Mouse (Mus musculus) kidney, adult 8-10 months (tissue): ENCODE data around the gene Knop1.

ENCODE experiments used
- DNase-seq, 2 experiments: peaks; one replicate each; pipeline ENCODE4 v3.0.0; 2022

The Knop1 gene

GRCm38 (mm10) chr7:118855877-118856304 lies at the start of gene Knop1:
Gene Knop1, minus strand, starts transcription at chr7:118856254.
- DNase-seq, result no peak

- DNase-seq, result no peak
These were observed 48.5 kb upstream of the Knop1 start for GRCm38 (mm10) chr7:118904530-118904929.

- no peak for DNase-seq
These were observed 47.8 kb upstream of the Knop1 start for GRCm38 (mm10) chr7:118903879-118904278.

GRCm38 (mm10) chr7:118902944-118903343 lies 46.9 kb upstream of the Knop1 start:
- peak in 1 of 2 experiments; percentile 5 for DNase-seq

DNA sequence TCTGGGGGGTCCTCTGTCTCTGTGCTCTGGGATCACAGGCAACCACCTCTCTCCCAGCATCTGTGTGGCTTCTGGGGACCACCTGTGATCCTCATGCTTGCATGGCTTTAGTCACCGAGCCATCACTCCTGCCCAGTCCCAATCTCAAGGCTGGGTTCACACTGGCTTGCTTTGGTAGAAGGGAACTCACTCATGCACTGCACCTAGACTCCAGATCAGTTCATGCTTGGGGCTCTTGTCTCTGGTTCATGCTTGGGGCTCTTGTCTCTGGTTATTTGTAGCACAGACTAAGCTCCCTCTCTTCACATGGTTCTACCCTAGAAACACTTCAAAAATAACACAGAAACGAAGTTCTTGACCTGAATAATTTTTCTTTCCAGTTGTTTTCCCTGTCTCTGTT lies 44.0 kb upstream of the Knop1 start:
- no peak for DNase-seq

DNA sequence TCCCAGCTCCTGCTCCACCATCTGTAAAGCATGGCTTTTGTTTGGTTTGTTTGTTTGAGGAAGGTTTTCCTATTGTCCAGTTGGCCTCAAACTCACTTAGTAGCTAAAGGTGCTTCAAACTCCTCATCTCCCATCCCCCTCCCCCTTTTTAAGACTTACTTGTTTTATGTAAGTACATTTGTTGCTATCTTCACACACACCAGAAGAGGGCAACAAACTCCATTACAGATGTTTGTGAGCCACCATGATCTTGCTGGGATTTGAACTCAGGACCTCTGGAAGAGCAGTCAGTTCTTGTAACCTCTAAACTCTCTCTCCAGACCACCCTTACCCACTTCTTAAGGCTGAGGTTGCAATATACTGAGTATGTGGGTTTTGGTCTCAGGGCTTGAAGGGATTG lies 42.0 kb upstream of the Knop1 start:
- no peak for DNase-seq

GRCm38 (mm10) chr7:118895469-118896450 lies 39.7 kb upstream of the Knop1 start:
- no peak for DNase-seq

- DNase-seq, result no peak
These were observed 33.1 kb upstream of the Knop1 start for GRCm38 (mm10) chr7:118889046-118889680.

DNA sequence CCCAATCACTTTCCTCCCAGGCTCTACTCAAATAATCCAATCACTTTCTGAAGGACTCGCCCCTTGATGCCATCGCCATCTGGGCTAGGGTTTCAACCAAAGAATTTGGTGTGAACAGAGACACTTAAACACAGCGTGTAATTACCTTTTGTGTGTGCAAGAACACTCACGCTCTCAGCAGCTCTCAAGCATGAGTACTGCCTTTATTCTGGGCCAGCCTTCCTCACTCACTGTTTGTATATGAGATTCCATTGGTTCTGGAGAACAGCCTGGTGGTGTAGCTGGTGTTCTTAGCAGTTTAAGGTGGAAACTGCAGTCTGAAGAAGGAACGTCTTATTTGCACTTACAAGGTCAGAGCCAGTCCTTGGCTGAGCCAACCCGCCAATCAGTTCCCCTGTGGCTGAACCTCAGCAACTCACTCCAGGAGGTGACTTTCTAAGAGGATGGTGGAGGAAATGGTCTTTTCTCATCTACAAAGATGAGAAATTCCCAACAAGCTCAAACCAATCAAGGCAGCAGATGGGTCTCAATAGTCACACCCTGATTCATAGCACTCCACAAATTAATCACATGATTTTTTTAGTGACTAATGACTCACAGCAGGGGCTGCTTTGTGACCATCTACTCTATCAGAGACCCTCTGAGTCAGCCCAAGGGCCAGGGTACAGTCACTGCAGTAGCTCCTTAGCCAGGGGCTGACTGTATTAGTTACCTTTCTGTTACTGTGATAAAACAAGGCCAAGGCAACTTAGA lies 31.4 kb upstream of the Knop1 start:
- no peak for DNase-seq

DNA sequence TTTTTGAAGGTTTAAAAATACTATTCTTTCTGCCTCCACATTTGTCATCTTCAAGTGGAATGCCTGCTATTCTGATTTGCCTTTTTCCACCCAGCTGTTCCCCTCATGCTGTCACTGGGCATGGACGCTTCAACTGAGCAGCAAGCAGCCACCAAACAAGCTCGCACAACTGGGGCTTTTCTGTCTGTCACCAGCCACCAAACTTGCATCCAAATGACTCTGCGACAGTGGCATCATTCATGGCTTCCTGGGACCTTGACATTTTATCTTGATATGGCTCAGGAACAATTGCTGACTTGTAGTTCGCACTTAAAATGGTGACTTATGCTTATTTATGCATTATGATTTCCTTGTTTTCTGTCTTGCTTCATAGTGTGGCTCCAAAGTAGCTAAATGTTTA lies 28.9 kb upstream of the Knop1 start:
- no peak for DNase-seq

GRCm38 (mm10) chr7:118883957-118884356 lies 27.9 kb upstream of the Knop1 start:
- no peak for DNase-seq

DNA sequence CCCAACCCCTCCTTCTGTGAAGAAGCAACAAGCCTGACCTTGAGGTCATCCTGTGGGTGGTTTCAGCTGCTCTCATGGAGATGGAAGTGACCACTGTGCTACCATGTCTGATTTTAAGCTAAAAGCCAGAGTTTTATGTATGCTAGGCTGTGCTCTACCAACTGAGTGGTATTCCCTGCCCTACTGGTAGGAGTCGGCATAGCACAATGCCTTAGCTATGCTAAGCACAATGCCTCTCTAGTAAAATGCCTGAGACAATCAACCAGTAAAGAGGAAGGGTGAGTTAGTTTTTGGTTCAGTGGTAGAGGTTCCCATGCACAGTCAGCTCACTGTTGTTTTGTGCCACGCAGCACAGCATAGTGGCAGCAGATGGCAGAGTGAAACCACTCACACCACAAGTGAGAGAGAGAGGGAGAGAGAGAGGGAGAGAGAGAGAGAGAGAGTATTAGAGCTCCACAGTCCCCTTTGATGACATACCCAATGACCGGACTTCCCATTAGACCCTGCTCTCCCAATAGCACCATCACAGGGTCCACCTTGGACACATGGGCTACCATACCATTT lies 23.5 kb upstream of the Knop1 start:
- DNase-seq, result no peak

GRCm38 (mm10) chr7:118865362-118865761 lies 9.3 kb upstream of the Knop1 start:
- no peak for DNase-seq

DNA sequence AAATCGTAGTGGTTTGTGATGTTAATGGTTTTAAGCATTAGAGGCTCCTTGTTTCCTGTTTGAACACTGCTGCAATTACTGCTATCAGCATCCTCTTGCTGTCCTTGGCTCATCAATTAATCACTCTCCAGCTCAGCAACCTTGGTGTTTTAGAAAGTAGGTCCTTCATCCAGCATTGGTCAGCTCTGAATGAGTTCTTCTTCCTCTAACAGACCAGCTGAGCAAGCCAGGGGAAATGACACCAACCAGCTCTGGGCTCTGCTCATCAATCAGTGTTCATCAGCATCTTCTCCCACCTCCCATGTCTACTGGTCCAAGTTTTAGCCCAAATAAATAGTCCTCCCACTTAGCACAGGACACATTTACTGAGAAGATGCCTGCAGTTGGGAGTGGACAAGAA lies 2.6 kb upstream of the Knop1 start:
- no peak for DNase-seq

DNA sequence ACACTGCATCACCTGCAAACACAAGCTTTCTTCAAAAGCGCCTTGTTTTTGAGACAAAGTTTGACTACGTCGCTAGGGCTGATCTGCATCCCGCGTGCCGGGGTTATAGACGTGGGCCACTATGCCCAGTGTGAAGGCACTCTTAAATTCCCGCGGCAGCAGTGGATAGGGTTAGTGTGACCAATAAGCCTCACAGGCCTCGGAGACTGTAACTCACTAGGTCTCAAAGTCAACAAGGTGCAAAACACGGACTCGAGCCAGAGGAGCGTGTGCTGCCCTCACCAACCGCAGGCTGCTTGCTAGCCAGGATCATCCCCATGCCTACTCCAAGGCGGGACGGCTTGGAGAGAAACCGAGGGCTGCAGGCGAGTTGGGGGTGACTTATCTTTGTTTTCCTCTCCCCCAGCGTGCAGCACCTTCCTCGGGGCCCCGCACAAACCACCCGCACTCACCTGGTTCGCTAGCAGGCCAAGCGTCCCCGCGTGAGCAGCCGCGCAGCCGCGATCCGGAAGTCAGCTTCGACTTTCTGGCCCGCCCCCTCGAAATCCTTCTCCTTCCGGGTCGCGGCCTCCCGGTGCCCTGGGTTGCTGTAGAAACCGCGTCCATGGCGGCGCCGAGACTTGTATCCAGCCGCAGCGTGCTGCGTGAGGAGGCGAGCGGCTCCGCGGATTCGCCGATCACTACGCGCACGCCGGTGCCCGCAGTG lies 730 bp downstream of the Knop1 start, which contains the start of gene Iqck:
Iqck (plus strand) TSS at position 582 of the 706 bp plus-strand sequence.
- peak; percentile 82 to 90 for DNase-seq

DNA sequence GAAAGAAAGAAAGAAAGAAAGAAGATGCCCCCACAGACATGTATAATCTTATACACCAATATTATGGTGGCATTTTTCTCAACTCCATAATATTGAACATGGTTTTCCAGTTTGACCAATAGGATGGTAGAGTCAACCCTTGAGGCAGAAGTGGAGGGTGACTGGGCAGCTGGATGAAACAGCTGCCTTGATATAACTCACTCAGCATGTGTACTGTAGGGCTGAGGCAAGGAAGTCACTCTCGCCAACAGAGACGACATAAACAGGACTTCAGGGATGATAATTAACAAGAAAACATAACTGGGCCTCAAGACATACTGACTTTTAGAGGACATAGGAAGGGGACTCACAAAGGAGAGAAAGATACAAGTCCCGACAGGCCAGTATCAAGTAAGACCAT lies 1.4 kb downstream of the Knop1 start:
- DNase-seq, result no peak

GRCm38 (mm10) chr7:118852611-118853010 lies 3.4 kb downstream of the Knop1 start:
- no peak for DNase-seq

- no peak for DNase-seq
These were observed 4.5 kb downstream of the Knop1 start for GRCm38 (mm10) chr7:118851571-118851970.

DNA sequence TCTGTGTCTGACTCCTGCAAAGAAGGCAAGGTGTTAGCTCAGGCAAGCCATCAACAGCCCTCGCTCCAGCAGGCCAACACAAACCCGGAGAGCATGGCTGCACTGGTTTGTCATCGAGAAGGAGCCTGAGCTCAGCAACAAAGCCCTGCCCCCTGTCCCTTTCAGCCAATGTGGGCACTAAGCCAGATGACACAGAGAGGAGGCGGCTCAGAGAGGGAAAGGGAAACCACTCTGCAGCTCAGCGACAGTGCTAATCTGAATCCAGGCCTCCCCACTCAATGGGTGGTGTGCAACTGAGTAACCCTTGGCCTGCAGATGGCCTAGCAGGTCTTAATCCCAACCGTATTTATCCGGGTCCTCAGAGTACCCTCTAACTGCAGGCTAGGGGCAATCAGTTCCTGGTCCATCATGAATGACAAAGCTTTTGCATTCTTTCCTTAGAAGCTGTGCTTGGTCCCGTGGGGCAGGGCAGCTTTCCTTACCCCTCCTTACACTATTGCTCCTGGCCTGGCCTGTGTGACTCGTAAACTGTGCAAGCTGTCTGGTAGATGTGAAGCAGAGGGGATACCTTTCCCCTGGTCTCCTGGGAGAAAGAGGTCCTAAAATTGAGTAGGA lies 5.3 kb downstream of the Knop1 start:
- DNase-seq, result no peak

DNA sequence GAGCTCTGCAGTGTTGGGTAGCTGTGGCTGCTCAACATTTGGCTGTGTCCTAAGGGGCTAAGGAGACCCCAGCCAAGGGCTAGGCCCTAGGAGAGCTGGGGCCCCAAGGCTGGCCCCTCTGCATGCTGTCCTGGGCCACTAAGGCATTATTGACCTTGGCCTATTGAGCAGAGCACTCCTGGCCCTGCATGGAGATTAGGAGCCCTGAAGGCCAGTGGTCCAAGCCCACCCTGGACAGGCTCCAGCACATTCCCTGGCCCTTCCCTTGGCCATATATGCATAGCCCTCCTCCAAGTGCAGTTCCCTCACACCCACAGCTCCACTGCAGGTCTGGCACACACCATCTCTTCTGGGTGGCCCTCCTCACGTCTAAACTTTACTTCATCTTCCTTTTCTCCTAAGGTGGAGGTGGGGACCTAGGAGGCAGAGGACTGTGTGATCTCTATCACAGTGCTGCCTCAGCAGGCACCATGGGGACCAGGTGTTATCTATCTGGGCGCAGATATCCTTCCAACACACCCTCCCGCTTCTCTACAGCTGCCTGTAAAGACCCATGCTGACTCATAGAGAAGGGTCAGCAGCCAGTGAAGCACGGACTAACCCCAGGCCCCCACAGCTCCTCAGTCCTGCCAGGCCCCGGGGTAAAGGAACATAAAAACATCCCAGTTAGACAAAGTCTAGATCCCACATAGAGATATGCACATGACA lies 6.4 kb downstream of the Knop1 start:
- DNase-seq, result no peak

GRCm38 (mm10) chr7:118848796-118849195 lies 7.3 kb downstream of the Knop1 start:
- peak; percentile 73 to 83 for DNase-seq
